Mouse (Mus musculus) frontal cortex, adult 2 months (tissue): ENCODE data around the gene Apol6. TPM values are rescaled to one million over a fixed set of nuclear protein-coding genes. Genes with fewer than 3 reads are reported as not detected.

Experiments used
- DNase-seq, 2 experiments: peaks; one replicate each; pipeline ENCODE4 v3.0.0; 2022; ENCODE audit warnings: low spot score in 1 of 2; ENCODE audit errors: extremely low spot score in 1 of 2
- polyA plus RNA-seq: library from polyadenylated mRNA; depleted of rRNA; stranded (reverse); fragments of >200 nt; gene quantifications from 2 replicates; pipeline ENCODE4 v1.2.3, GENCODE M21; 2012; rRNA removed

The Apol6 gene
- polyA plus RNA-seq, 1 experiment, result 0.20 TPM

- DNase-seq, result no peak
Measured at GRCm38 (mm10) chr15:77102685-77103084, 58.2 kb downstream of the Apol6 start.

DNA sequence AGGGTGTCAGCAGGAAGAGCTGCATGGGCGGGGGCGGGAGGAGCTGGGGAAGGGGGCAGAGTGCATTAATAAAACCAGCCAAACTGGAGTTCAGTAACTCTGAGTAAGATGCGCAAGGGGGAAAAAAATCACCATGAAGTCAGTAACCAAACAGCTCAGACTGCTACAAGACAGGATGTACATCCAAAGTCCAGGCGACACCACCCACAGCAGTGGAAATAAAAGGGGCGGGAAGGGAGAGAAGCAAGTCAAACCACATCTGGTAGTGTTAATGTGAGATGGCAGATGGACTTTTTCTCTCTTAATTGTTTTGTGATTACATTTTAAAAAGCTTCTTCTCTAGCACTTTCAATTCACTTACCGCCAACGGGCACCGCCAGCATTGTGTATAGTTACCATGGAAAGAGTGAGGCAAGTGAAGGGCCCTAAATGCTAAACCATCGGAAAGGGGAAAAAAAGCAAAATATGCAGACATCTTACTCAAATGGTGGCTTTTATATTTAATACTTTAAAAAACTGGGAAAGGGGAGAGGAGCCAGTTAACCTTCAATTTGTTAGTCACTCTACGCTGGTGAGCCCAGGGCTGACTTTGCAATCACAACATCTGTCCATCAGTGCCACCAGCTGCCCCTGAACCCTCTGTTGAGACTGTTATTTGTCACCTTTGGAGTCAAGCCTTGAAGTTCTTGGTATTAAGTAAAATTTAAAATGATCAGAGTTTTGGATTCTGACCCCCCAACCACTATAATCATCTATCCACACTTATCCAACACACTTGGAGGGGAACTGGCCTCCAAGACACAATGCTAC lies 60.0 kb downstream of the Apol6 start:
- peak in 1 of 2 experiments; percentile 33 for DNase-seq

- DNase-seq, result no peak
Measured at GRCm38 (mm10) chr15:77105273-77105672, 60.7 kb downstream of the Apol6 start.

Other genes with a start within 250 kb of the Apol6 start
- 28.0 and 28.2 TPM in 2 replicates for gene Zfp251, start 173.3 kb upstream of the Apol6 start, polyA plus RNA-seq
- 7.7 and 7.9 TPM in 2 replicates for gene Zfp7, start 165.5 kb upstream of the Apol6 start, polyA plus RNA-seq
- gene Gm49527, start 165.4 kb upstream of the Apol6 start, polyA plus RNA-seq, result 0.98 and 1.7 TPM in 2 replicates
- gene Zfp647, start 119.3 kb upstream of the Apol6 start, polyA plus RNA-seq, result 6.7 and 7.9 TPM in 2 replicates
- gene 1110038F14Rik, start 96.2 kb upstream of the Apol6 start, polyA plus RNA-seq, result 32.6 and 34.0 TPM in 2 replicates
- gene Mb, start 5.9 kb downstream of the Apol6 start, polyA plus RNA-seq, result 0.28 and 1.2 TPM in 2 replicates